ENCODE assay signal across 20 mouse cellular contexts in genomic region chr7:64662506-64662905, GRCm38 (mm10).
DNase-seq lines count a peak whose midpoint lies in the region.
"Had no signal": no experiment of that assay in that cellular context is flagged by ENCODE, and none has a peak within 500 bp of the region (broad histone marks: within the 10 kb centered on the region; RNA-seq: fewer than 3 reads in every experiment).

No protein-coding gene starts in this region.

- DNase-seq in layer of hippocampus, adult 18-20 months (ENCODE audit: low spot score in 2 of 2), result peak; percentile 32 to 67
- DNase-seq in layer of hippocampus, postnatal 10 days (ENCODE audit: low spot score in 2 of 2), result no peak
- DNase-seq in right cerebral cortex, adult 2 months (ENCODE audit: low spot score in 2 of 2), result peak; percentile 61 to 63
- DNase-seq in right cerebral cortex, postnatal 14 days, result no peak
- DNase-seq in left cerebral cortex, adult 9 months (ENCODE audit: low spot score in 2 of 2), result peak; percentile 52 to 63
- no peak for DNase-seq in lung, postnatal 10 days
- DNase-seq in ovary, postnatal 36 days (ENCODE audit: low spot score), result no peak
- DNase-seq: adrenal gland, adult 8-10 months; cerebellum, adult 8-10 months; cerebellum, postnatal 25 days; forebrain, postnatal 0 days; gastrocnemius, adult 2 months; gastrocnemius, postnatal 36 days; heart, adult 2 months; heart, postnatal 10 days; kidney, adult 11 months; kidney, postnatal 14 days; liver, embryonic 13.5 days; lung, adult 18-20 months; thymus, postnatal 14 days had no signal

Comparison
In these comparisons a context has a peak if more than half of its experiments do, and no peak if none do; other contexts are left out.
1. DNase-seq: peak in layer of hippocampus, adult 18-20 months (2 of 2), right cerebral cortex, adult 2 months (2 of 2) and left cerebral cortex, adult 9 months (2 of 2); none in layer of hippocampus, postnatal 10 days (0 of 2), right cerebral cortex, postnatal 14 days (single experiment), lung, postnatal 10 days (single experiment) and ovary, postnatal 36 days (single experiment).